Mouse (Mus musculus) limb, embryonic 15.5 days (tissue): Measurements from ENCODE around the gene Thra. TPM values are rescaled to one million over a fixed set of nuclear protein-coding genes. Genes with fewer than 3 reads are reported as not detected.

ENCODE experiments used
- ATAC-seq: fragments of 200-750 bp; cut with Nextera tagmentation; 2 replicates; pipeline ENCODE4 v1.8.0; 2017; ENCODE audit warnings: low read depth, moderate TSS enrichment; ENCODE audit not compliant: insufficient number of reproducible peaks, low FRiP score, low TSS enrichment
- H3K27ac ChIP-seq: fragments of 300-500 bp; sonication (generic); 2 replicates; pipeline ENCODE4 v1.5.1; 2015; ENCODE audit warnings: moderate library complexity, mild to moderate bottlenecking, inconsistent platforms
- H3K27me3 ChIP-seq: fragments of 300-500 bp; sonication (generic); 2 replicates; pipeline ENCODE4 v1.6.1; 2015; ENCODE audit warnings: inconsistent platforms
- H3K36me3 ChIP-seq: fragments of 300-500 bp; sonication (generic); 2 replicates; pipeline ENCODE4 v1.6.1; 2015; ENCODE audit warnings: inconsistent platforms
- H3K4me1 ChIP-seq: fragments of 300-500 bp; sonication (generic); 2 replicates; pipeline ENCODE4 v1.6.1; 2015; ENCODE audit warnings: inconsistent platforms
- H3K4me2 ChIP-seq: fragments of 300-500 bp; sonication (generic); 2 replicates; pipeline ENCODE4 v1.6.1; 2015; ENCODE audit warnings: mild to moderate bottlenecking, inconsistent platforms
- H3K4me3 ChIP-seq: fragments of 300-500 bp; sonication (generic); 2 replicates; pipeline ENCODE4 v1.5.1; 2015; ENCODE audit warnings: mild to moderate bottlenecking, inconsistent platforms
- H3K9ac ChIP-seq: fragments of 300-500 bp; sonication (generic); 2 replicates; pipeline ENCODE4 v1.6.1; 2015; ENCODE audit warnings: inconsistent platforms
- H3K9me3 ChIP-seq: fragments of 300-500 bp; sonication (generic); 2 replicates; pipeline ENCODE4 v1.6.1; 2016; ENCODE audit warnings: inconsistent platforms
- WGBS: fragments of 180-500 bp; shearing (Covaris S2); methylation state at CpG from one replicate; pipeline ENCODE4 v1.1.7; 2015; 5-methylcytosine and 5-hydroxymethylcytosine counted together
- polyA plus RNA-seq: library from polyadenylated mRNA; unstranded; fragments of >200 nt; fragmentation: Nextera tagmentation; extraction: Ambion mirVana; gene quantifications from 2 replicates; pipeline ENCODE4 v1.2.1, GENCODE M21; 2015

The Thra gene
- polyA plus RNA-seq, 1 experiment from 2014 or later: 39.6 TPM

DNA sequence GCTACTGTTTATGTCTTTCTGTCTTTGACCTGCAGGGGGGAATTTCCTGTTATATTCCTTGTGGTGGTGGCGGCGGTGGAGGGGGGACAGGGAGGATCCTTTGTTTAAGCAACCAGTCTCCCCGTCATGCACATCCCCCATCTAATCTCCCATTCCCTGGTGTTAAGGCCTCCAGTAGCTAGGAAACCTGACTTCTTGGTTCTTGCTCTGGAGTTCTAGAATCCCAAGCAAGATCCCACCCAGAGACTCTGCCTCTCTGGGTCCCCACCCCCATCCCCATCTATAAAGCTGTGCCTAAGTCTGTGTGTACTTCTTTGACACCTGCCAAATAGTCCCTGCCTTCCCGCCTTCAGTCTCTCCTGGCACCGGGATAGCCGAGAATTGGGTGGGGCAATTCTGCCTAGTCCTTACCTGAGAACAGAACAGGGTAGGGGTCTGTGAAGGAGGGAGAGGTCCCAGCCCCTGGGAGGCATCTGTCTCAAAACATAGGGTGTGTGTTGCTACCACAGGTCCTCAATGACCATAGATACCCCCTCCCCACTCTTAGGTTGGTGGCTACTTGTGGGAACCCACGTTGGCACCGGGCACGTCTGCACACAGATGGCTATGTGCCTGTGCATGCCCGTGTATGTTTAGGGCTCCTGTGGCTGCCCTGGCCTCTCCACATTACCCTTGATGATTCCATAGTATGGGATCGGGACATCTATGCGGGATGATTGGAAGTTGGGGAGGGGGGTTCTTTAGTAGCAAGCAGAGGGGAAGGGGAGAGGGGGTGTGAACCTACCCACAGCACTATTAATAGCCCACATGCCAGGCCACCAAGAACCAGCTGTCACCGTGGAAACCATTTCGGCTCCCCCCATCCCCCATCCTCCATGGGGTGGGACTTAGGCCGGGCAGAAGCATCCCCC, 8.3 kb downstream of the Thra start:
- no peak overlapping the region for H3K9ac ChIP-seq
- H3K27me3 ChIP-seq: no peaks in the 10 kb centered on the region
- H3K4me2 ChIP-seq: peak overlapping the region; percentile 31
- no peak overlapping the region for H3K4me3 ChIP-seq
- H3K4me1 ChIP-seq: peaks cover 98% of the 10 kb centered on the region
- peaks cover 3% of the 10 kb centered on the region; the same call in 1 of the 2 replicates for H3K36me3 ChIP-seq
- WGBS: 24% methylated on average over 15 of the region's 15 CpGs
- no peak for ATAC-seq
- H3K9me3 ChIP-seq: no peaks in the 10 kb centered on the region
- peak overlapping the region; percentile 86 for H3K27ac ChIP-seq

- Histone ChIP-seq H3K27ac (peak overlapping the region; percentile 86), H3K4me1 (peaks cover 98% of the 10 kb centered on the region), H3K4me3 (no peak overlapping the region), H3K4me2 (no peak overlapping the region), H3K27me3 (no peaks in the 10 kb centered on the region), H3K9me3 (no peaks in the 10 kb centered on the region), H3K36me3 (peaks cover 8% of the 10 kb centered on the region; the same call in 1 of the 2 replicates), H3K9ac (no peak overlapping the region)
- 30% methylated on average over 5 of the region's 5 CpGs for WGBS
- ATAC-seq: no peak
Observed at GRCm38 (mm10) chr11:98749716-98750115, 9.3 kb downstream of the Thra start.

DNA sequence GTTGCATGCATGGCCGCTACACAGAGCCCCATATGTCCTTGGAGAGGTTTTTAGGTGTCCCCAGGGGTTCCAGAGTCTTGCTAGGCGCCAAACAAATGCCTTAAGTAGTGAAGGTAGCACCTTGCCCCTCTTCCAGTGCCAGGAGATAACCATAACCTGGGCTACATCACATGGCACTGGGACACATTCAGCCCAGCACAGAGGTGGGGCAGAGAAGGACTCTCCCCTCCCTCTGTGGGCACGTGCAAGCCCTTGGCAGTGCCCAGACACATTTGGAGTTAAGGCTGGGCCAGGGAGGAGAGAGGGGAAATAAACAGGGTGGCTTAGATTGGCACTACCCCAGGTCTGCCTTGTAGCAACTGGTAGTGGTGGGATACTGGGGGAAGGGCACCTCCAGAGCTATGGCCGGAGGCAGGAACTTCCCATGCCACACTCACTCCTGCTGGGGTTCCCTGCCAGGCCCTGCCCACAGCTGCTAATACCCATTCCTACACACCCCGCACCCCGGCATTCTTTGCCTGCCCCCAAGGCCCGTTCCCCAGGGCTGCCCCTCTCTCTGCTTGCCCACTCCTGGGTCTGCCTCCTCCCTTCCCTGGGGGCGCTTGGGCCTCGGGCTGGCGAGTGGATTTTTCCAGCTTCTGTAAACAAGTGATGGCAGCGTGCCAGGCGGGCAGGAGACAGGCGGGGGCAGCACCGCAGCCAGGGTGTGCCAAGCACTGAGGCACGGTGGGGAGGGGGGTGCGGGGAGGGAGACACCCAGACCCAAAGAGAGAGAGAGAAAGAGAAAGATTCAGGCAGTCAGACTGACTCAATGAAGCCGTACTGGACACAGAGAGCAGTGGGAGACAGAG, 10.1 kb downstream of the Thra start:
- Histone ChIP-seq H3K4me2 (peak overlapping the region; percentile 39), H3K4me1 (peaks cover 94% of the 10 kb centered on the region), H3K4me3 (peak overlapping the region; percentile 9; the same call in 1 of the 2 replicates), H3K9me3 (no peaks in the 10 kb centered on the region), H3K27ac (peak overlapping the region; percentile 86), H3K9ac (0 out of 2 replicates have a peak overlapping the region, but pooled peaks have one; percentile 2), H3K27me3 (no peaks in the 10 kb centered on the region), H3K36me3 (peaks cover 8% of the 10 kb centered on the region; the same call in 1 of the 2 replicates)
- 27% methylated on average over 17 of the region's 17 CpGs for WGBS
- ATAC-seq: peak; percentile 35

DNA sequence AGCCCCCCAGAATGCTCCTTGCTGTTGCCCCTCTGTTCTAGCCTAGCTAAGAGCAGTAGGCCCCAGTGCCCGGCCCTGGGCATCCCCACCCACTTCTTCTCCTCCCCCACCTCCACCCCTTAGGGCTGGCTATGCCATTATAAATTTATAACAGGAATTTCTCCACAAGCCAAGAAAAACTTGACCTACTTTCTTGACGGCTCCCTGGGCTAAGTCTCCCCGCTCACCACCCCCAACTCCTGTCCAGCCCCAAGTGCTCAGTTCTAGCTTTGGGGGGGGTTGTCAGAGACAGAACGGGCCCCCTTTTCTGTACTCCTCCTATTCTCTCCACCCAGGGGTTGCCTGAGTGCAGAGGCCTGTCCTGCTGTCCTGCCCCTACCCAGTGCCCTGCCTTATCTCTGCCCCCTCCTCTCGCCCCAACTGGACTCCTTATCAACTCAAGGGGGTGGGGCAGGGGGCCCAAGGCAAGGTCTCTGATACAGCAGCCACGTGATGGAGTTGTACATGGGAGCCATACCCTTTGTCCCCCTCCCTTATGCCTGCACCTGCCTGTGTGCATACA, 10.9 kb downstream of the Thra start:
- Histone ChIP-seq H3K27ac (peak overlapping the region; percentile 86), H3K9ac (no peak overlapping the region), H3K4me1 (peaks cover 87% of the 10 kb centered on the region), H3K27me3 (no peaks in the 10 kb centered on the region), H3K4me2 (peak overlapping the region; percentile 39), H3K9me3 (no peaks in the 10 kb centered on the region), H3K4me3 (0 out of 2 replicates have a peak overlapping the region, but pooled peaks have one; percentile 9), H3K36me3 (peaks cover 14% of the 10 kb centered on the region)
- peak; percentile 37 for ATAC-seq
- 27% methylated on average over 6 of the region's 6 CpGs for WGBS

- Histone ChIP-seq H3K9me3 (no peaks in the 10 kb centered on the region), H3K36me3 (peaks cover 26% of the 10 kb centered on the region), H3K4me1 (peaks cover 74% of the 10 kb centered on the region), H3K27ac (no peak overlapping the region), H3K4me2 (no peak overlapping the region), H3K9ac (no peak overlapping the region), H3K4me3 (no peak overlapping the region), H3K27me3 (no peaks in the 10 kb centered on the region)
- ATAC-seq: no peak
- 79% methylated on average over 10 of the region's 10 CpGs for WGBS
Observed at GRCm38 (mm10) chr11:98752562-98753140, 12.2 kb downstream of the Thra start.

DNA sequence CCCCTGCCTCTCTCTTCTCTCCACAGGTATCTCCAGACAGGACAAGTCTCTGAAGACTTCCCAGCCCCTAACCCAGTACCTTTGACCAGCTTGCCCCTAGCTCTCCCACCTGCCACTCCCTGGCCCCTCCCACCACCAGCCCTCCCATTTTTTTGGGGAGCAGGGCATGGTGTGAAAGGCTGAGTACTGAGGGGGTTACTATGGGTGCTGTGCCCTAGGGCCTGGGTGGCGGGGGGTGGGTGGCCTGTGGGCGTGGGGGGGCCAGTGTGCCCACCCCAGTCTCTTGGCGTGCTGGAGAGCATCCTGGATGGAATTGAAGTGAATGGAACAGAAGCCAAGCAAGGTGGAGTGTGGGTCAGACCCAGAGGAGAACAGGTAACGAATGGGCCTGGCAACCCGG, 12.8 kb downstream of the Thra start:
- Histone ChIP-seq H3K36me3 (peaks cover 31% of the 10 kb centered on the region), H3K27ac (no peak overlapping the region), H3K9ac (no peak overlapping the region), H3K4me1 (peaks cover 68% of the 10 kb centered on the region), H3K4me3 (no peak overlapping the region), H3K9me3 (no peaks in the 10 kb centered on the region), H3K4me2 (no peak overlapping the region), H3K27me3 (no peaks in the 10 kb centered on the region)
- ATAC-seq: no peak
- 90% methylated on average over 5 of the region's 5 CpGs for WGBS

DNA sequence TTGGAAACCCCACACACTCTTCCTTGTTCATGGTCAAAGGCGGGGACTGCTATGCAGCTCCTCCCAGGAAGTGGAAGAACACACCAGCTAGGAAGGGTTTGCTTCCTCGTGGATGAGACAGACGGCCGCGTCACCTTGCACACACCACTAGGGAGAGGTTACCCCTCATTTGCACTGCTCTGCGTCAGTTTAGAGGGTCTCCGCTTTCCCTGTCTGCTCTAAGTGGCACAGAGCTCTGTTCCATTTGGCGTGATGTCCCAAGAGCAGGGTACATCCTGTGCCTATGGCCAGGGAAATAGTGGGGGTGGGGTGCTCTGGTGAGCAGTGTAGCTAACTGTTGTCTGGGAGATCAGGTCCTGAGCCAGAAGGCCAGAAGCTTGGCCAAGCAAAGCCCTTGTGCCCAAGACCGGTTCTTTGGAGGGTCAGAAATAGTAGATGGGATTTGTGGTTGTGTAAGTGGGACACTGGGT, 13.7 kb downstream of the Thra start:
- Histone ChIP-seq H3K36me3 (peaks cover 38% of the 10 kb centered on the region), H3K27ac (peak overlapping the region; percentile 75), H3K4me1 (peaks cover 59% of the 10 kb centered on the region), H3K27me3 (no peaks in the 10 kb centered on the region), H3K9ac (no peak overlapping the region), H3K9me3 (no peaks in the 10 kb centered on the region), H3K4me2 (no peak overlapping the region), H3K4me3 (no peak overlapping the region)
- WGBS: 57% methylated on average over 9 of the region's 9 CpGs
- ATAC-seq: no peak

DNA sequence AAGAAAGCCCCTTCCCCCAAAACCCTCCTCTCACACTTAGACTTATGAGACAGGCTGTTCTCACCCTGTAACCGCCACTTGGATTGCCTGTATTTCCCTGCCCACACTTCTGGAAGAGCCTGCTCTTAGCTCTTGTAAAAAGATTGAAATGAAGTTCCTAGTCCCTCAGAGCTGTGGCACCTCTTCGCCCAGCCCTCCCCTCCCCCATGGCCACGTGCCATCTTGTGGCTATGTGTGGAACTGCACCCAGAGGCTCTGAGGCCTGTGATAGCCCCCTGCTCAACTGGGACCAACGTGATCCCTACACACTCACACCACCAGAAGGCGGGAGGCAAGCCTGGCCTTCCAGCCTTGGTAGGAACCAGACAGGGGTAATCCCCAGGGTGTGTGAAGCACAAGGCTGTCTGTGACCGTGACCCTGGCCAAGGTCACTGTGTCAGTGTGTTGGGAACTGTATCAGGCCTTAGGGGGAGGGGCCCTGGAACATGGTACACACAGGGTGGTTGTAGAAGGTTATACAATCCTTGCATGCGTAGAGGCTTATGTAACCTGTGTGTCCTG, 14.3 kb downstream of the Thra start:
- Histone ChIP-seq H3K36me3 (peaks cover 41% of the 10 kb centered on the region), H3K4me1 (peaks cover 54% of the 10 kb centered on the region), H3K9me3 (no peaks in the 10 kb centered on the region), H3K27ac (peak overlapping the region; percentile 75), H3K4me3 (no peak overlapping the region), H3K4me2 (no peak overlapping the region), H3K27me3 (no peaks in the 10 kb centered on the region), H3K9ac (no peak overlapping the region)
- ATAC-seq: no peak
- 26% methylated on average over 7 of the region's 7 CpGs for WGBS

GRCm38 (mm10) chr11:98755726-98756380, 15.4 kb downstream of the Thra start:
- H3K27ac ChIP-seq: no peak overlapping the region
- no peak overlapping the region for H3K4me2 ChIP-seq
- H3K4me3 ChIP-seq: no peak overlapping the region
- no peak overlapping the region for H3K9ac ChIP-seq
- 91% methylated on average over 6 of the region's 6 CpGs for WGBS
- ATAC-seq: no peak
- no peaks in the 10 kb centered on the region; the same call in 1 of the 2 replicates for H3K9me3 ChIP-seq
- peaks cover 51% of the 10 kb centered on the region for H3K36me3 ChIP-seq
- no peaks in the 10 kb centered on the region for H3K27me3 ChIP-seq
- H3K4me1 ChIP-seq: peaks cover 42% of the 10 kb centered on the region

DNA sequence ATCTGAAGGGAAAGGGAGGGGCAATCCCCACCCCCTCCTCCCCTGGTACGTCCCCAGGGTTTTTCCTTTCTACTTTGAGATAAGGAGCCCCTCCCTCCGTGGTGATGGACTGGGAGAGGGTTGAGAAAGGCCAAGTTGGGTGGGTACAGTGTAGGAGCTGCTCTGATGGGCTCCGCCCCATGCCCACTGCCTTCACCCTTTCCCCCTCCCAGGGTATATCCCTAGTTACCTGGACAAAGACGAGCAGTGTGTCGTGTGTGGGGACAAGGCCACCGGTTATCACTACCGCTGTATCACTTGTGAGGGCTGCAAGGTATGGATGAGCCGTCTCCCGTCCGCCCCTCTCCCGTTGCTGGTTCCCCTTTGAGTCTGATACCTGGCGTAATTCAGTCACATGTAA, 16.3 kb downstream of the Thra start:
- 94% methylated on average over 12 of the region's 12 CpGs for WGBS
- H3K4me2 ChIP-seq: no peak overlapping the region
- no peak overlapping the region for H3K27ac ChIP-seq
- H3K36me3 ChIP-seq: peaks cover 59% of the 10 kb centered on the region
- no peaks in the 10 kb centered on the region for H3K27me3 ChIP-seq
- H3K9ac ChIP-seq: no peak overlapping the region
- no peak overlapping the region for H3K4me3 ChIP-seq
- no peaks in the 10 kb centered on the region; the same call in 1 of the 2 replicates for H3K9me3 ChIP-seq
- no peak for ATAC-seq
- peaks cover 34% of the 10 kb centered on the region for H3K4me1 ChIP-seq
